Mouse (Mus musculus): ENCODE measurements around the gene 3110082I17Rik.

The 3110082I17Rik gene

DNA sequence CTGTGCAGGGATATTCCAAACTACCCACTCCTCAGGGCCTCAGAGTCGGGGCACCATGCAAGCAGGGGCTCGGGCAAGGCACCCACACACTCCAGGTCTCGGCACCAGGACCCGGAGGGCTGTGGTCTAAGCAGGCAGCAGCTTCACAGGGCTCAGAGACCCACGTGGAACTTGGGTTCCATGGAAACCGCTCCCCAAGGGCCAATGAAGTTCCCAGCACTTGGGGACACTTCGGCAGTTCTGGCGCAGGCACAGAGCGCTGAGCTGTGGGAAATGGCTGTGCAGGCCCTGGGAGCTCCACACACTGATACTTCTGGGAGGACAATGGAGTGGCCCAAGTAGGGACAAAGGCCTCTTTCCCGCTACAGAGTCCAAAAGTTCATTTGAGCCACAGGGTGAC, 7.3 kb downstream of the 3110082I17Rik start:
- DNase-seq (ENCODE audit: low spot score), result no peak

GRCm38 (mm10) chr5:139449926-139450325, 10.4 kb downstream of the 3110082I17Rik start:
- DNase-seq (ENCODE audit: low spot score), result no peak

DNA sequence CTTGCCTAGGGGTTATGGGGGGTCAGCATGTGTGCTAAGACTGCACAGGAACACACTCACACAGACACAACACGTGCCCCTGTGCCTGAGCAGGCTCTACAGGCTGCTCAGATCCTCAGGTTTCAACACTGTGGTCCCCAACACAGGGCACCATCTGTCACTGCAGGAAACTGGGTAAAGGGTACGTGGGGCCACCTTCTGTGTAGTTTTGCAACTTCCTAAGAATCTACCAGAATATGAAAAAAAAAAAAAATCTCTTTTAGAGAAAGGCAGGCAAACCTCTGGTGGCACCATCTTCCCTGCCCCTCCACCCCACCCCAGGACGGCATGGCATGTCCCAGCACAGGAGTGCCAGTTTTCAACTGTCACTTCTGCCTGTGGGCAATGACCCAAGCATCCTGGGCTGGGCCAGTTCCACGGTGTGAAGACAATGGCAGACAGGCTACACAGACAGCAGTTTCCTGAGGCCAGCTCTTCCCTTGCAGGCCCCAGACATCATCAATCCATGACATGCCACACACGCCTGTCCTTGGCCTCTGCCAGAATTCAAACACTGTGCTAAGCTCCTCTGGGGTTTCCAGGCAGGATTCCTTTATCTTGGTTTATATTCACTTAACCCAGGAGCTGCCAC, 11.1 kb downstream of the 3110082I17Rik start:
- DNase-seq (ENCODE audit: low spot score), result peak; percentile 32

- no peak for DNase-seq (ENCODE audit: low spot score)
These were observed 12.3 kb downstream of the 3110082I17Rik start for GRCm38 (mm10) chr5:139448025-139448424.

DNA sequence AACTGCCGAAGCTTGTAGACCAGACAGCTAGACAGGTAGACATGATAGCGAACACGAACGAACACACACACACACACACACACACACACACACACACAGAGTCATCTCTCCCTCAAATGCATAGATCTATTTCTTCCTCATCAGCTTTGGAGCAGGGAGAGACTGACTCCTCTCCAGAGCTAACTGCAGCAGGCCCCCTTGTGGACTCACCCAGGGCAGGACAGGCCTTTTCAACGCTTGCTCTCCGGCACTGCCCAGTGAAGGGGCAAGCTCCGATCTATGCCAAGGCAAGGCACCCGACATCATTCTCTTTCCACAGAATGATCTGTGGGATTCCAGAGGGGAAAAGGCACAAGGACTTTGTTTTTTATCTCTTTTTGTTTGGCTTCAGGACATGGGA, 15.1 kb downstream of the 3110082I17Rik start:
- no peak for DNase-seq (ENCODE audit: low spot score)

GRCm38 (mm10) chr5:139442962-139443361, 17.4 kb downstream of the 3110082I17Rik start:
- no peak for DNase-seq (ENCODE audit: low spot score)

DNA sequence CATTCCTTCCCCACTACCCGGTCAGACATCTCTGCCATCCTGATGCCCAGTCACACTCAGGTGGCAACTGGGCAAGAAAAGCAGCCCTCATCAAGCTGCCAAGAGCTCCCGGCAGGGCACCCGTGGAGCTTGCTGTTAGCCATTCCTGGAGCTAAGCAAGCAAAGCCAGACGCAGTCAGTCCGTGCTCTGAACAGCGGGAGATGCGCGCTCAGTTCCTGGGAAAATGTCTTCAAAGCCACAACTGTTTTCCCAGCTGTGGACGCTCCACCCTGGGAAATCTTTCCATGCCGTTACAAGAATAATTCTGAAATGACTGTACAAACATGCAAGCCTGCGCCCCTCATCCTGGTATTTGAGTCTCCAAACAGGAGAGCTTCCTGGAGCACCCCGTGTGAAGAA, 17.9 kb downstream of the 3110082I17Rik start:
- no peak for DNase-seq (ENCODE audit: low spot score)

DNA sequence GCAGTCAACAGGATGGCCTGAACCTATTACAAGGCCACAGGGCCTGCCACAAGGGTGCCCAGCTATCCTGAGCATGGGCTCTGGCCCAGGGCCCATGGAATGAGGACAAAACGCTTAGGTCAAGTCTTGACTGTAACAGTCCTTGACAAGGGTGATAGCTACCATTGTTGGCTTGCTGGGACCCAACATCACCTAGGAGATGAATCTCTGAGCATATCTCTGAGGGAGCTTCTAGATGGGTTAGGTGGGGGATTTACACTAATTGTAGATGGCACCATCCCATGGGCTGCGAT, 18.7 kb downstream of the 3110082I17Rik start:
- DNase-seq (ENCODE audit: low spot score), result no peak

DNA sequence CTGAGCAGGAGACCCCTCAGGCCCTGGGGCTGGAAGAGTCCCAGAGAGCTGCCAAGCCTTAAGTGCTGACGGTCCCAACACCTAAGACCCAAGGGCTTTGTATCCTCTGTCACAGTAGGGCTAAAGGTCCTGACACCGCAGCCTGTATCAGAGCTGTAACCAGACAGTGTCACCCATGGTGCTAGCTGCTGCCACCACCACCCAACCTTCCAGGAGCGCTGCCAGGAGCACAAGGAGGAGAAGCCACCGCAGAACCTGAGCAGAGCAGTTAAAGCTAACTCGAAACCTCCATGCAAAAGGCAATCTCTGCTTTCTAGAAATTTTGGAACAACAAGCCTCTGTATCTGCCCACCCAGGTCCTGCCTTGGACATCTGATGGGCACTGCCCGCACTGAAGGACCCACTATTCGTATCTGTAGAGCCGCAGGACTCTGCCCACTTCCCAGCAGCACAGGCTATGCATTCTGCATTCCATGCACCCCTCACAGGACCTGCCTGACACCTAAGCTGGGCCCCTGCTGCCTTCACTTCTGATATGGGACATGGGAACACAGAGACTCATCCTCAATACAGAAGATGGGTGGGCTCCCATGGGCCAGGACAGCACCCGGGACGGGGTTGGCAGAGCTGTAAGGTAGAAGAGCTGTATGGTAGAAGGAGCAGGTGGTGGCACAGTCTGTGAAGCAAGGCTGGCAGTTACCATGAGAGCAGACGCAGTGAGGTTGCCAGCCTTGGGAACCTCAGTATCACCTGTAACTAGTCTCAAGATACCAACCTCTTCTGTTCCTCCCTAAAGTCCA, 19.2 kb downstream of the 3110082I17Rik start:
- DNase-seq (ENCODE audit: low spot score), result no peak

DNA sequence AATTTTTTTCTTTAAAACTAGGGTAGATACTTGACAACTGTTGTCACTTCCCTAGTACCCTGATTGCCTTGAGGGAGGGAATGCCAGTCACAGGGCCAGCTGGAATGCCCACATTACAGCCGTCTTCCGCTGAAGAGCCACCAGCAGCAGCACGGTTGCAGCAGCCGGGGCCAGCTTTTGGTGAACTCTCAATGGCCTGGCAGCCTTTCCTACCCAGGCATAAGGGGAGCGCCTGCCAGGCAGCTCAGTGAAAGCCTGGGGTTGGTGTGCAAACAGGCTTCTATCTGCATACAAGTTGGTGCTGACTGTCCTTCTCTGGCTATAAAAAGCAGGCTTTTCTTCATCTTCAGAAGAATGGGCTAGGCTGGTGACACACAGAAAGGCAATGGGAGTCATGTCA, 19.9 kb downstream of the 3110082I17Rik start:
- no peak for DNase-seq (ENCODE audit: low spot score)

DNA sequence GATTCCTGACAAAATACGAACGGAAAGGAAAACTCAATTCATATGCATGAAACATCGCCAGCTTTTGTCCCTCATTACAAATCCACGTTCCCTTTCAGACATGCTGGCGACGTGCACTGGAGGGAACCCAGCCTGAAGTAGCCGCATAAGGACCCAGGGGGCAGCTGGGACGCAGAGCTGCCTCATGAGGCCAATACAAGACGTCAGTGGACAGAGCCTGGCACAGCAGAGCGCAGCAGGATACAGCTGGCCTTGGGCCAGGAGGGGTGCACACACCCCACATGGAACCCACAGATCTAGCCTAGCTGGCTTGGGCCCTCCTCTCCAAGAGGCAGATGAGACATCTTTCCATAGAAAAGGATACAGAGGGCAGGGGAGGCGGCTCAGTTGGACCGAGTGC, 21.9 kb downstream of the 3110082I17Rik start:
- DNase-seq (ENCODE audit: low spot score), result no peak

DNA sequence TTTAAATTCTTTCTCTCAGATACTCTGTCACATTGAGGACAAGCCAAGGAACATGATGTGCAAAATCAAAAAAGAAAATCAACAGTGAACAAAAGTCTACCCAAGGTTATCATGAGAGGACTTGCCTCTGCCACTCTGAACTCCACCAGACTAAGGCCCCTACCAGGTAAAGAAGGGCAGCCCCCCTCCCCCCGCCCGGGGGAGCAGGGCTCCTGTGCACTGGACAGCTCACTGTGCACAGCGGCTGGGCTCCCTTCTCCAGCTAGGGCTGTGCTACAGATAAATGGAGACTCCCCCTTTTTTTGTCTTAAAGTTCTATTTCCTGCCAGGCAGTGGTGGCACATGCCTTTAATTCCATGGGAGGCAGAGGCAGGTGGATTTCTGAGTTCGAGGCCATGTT, 22.6 kb downstream of the 3110082I17Rik start:
- no peak for DNase-seq (ENCODE audit: low spot score)

DNA sequence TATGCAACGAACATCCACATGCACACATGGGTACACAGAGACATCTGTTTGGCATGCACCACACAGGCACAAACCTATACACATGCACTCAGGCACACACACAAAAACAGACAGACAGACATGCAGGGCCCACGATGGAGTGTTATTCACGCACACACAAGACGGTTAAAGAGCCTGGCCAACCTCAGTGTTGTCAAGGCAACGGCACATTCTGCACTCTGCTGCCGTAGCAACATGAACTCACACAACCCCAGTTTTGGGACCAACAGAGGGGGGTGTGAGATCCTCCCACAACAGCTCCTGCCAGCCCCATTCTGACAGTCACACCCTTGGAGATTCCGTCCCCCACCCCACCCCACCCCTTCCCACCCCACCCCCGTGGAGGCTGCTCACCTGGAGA, 25.4 kb downstream of the 3110082I17Rik start:
- DNase-seq (ENCODE audit: low spot score), result no peak

GRCm38 (mm10) chr5:139433842-139434568, 26.3 kb downstream of the 3110082I17Rik start:
- no peak for DNase-seq (ENCODE audit: low spot score)

DNA sequence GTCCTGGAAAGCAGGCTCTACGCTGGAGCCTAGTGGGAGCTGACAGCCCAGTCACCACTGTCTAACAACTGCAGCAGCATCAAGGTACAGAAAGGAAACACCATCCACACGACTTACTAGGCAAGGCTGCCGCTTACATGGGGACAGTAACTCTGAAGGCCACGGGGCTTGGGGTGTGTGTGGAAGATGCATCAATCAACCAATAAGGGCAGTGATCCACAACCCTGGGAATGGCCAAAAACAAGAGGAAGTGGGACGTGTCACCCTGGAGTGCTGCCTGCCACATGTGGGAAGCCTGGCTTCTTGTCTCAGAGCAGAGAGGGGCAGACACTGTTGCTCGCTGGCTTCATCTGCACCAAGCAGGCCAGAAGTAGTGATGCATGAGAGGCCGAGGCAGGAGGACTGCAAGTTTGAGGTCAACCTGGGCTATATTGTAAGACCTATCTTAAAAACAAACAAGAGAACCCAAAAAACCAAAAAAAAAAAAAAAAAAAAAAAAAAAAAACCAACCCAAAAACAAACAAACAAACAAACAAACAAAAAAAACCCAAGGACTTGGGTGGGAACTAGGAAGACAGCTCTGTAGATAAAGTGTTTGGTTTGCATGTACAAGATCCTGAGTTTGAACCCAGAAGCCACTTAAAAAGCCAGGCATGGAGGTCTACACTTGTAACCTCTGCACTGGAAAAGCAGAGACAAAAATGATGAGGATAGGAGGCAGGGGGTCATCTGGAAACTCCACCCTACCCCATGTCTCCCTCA, 27.4 kb downstream of the 3110082I17Rik start:
- no peak for DNase-seq (ENCODE audit: low spot score)

DNA sequence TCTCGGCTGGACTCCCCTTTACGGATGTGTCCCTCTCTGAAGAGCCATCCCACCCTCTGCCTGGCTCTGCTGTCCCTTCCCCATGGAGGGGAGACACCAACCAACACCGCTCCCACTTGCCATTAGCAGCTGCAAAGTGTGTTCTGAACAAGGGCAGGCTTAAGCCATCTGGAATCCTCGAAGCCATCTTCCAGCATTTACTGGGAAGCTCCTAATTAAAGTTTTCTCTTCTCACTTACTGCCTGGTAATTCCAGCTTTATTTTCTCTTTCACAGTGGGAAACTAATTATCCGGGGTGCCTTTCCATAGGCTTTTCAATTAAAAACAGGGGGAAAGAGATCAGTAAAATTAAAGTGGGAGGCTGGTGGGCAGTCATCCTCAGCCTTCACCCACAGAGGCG, 28.0 kb downstream of the 3110082I17Rik start:
- DNase-seq (ENCODE audit: low spot score), result no peak

DNA sequence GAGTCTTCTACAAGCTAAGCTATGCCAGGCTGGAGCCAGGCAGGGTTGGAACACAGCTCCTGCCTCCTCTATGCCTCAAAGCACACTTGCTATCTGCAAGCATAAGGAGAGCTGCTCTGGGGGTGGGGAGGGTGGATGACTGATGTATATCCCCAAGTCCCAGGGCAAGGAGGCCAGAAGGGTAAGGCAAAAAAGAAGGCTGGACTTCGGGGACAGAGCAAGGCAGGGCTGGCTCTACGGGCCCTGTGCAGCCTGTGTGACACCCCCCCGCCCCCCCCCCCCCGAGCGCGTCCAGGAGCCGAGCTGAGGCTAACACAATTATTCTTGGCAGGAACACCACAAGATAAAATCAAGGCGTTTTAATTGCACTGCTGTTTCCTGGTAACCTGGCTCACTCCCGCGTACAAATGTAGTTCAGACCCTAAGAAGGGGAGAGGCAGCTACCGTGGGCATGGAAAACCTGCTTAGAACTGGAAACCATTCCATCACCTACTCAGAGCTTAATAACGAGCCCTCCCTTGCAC, 30.4 kb downstream of the 3110082I17Rik start:
- DNase-seq (ENCODE audit: low spot score), result no peak

DNA sequence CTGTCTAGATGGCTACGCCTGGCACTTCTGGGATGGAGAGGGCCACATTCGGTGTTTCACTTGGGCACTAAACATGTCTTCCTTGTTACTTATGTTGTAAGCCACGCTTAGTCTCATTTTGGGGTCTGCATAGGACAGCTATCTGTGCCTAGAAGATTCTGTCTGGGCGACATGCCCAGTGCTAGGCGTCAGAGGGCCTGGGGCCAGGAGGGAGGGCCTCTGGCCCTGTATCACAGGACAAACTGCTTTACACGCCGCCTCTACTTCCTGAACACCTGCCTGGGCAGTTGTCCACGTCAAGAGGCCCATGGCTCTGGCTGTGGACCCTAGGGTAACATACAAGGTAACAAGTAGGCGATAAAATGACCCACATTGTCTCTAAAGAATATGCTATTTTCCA, 32.3 kb downstream of the 3110082I17Rik start:
- peak; percentile 42 for DNase-seq (ENCODE audit: low spot score)

GRCm38 (mm10) chr5:139427001-139427400, 33.3 kb downstream of the 3110082I17Rik start:
- no peak for DNase-seq (ENCODE audit: low spot score)

DNA sequence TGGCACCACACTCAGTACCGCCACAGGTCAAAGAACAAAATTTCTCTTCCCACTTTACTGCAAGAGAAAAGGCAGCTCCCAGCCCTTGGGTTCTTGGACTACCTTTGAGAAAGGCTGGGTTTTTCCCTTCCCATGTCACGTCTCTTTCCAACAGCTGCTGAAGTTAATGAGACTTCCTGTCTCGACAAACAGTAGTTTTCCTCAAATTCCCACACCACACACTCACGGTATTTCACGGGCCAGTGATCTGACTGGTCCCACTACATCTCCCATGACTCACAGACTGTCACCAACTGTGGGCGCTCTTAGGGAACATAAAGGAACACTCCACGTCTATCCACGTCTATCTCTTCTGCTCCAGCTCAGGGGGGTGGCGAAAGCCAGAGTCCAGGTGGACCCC, 35.1 kb downstream of the 3110082I17Rik start:
- DNase-seq (ENCODE audit: low spot score), result no peak

DNA sequence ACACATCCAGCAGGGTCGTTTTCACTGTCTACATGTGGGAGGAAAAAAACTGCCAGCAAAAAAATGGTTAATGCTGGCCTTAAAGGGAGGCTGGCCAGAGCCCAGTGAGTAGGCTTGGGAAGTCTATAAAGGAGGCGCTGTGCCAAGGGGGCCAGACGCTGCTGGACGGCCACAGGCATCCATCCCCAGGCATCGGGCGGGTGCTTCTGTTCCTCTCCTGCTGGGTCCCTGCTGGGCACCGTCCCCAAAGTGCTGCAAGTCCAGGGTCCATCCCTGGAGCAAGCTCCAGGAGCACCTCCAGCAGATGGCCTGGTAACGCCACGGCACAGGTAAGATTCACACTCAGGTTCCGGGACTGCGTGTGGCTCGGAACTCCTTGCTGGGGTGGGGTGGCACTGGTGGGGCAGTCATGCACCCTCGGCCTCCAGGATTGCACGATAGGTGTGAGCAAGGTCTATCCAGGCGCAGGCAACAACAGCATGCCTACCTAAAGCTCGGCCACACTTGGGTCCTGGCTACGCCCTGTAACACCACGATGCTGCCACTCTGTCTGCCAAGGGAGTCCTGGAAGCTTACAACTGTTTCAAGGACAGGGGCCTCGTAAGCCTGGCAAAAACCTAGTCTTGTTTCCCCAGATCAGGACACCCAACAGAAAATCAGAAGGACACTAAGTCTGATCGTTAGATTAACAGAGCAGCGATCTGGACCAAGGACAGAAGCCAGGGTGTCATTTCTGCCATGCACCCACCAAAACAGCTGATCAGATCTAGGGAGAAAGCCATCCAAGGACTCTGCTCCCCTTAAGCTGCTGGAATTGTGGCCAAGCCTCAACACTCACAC, 37.1 kb downstream of the 3110082I17Rik start, which contains the start of gene Gper1:
Gper1 (plus strand) TSS at position 126 of the 840 bp plus-strand sequence.
- DNase-seq (ENCODE audit: low spot score), result no peak
